Mouse (Mus musculus) cerebellum, adult (tissue): Measurements from ENCODE around the gene Sox18.

ENCODE experiments used
- ATAC-seq: cut with Nextera tagmentation; 2 replicates; pipeline ENCODE4 v1.9.2; 2017; ENCODE audit warnings: mild to moderate bottlenecking, moderate library complexity, mixed read lengths; ENCODE audit not compliant: insufficient number of reproducible peaks, low FRiP score, low TSS enrichment

The Sox18 gene

DNA sequence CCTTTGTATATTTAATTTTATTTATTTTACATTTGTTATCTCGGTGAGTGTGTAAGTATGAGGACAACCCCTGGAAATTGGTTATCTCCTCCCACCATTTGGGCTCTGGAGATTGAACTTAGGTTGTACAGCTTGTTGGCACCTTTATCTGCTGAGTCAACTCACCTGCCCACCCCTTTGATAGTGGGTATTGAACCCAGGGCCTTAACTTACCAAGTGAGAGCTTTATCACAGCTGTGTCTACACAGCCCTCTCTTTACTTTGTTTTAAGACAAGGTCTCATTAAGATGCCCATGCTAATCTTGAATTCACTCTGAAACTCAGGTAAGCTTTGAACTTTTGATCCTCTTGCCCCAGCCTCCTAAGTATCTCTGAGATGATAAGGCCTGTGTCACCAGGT lies 10.5 kb upstream of the Sox18 start:
- ATAC-seq, result no peak

DNA sequence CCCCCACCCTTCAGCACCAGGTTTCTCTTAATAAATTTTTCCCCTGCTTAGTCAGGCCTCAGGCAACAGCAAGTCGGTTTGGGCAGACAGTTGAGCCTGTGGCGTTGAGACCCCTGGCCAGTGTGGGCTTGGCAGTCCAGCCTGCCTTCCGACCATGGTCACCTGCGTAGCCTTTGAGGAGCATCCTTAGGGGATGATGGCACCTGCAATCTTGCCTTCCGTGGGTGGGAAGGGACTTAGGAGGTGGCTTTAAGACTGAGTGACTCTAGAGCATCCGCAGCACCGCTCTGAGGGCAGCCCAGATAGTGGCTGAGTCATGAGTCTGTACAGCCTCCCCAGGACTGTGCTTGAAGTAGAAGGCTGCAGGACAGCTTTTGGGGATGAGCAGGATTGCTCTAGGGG lies 9.3 kb upstream of the Sox18 start:
- peak; percentile 33; the same call in 1 of the 2 replicates for ATAC-seq

DNA sequence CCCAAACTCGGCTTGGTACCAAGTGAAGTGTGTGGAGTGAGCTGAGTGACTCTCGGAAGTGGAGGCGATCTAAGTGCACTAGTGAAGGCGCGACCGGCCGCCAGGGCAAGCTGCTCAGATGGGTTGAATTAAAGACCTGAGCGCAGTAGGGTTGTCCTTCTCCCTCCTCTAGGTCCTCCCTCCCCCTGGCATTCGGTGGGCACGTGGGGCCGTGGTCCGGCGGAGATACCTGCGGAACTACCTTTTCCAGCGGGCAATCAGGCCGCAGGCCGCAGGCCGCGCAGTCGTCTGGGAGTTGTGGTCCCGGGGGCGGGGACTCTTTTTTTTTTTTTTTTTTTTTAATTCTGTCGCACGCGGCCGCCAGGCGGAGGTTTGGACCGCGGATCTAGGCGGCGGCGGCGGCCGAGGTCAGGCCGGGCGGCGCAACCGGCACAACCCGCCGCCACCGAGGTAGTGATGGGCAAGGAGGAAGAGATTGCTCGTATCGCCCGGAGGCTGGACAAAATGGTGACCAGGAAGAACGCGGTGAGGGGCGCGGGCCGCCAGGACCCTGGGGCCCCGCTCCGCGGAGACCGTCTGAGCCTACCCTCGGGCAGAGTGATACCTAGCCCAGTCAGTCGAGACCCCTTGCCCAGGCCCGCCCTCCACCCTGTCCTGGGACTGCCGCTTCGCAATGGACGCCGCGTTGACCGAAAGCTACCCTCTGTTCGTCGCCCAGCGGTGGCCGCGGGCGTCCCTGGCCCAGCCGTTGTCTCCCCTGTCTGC lies 8.7 kb upstream of the Sox18 start, which contains the start of gene Tcea2:
Gene Tcea2, plus strand, starts transcription at position 360 of the 765 bp plus-strand sequence.
- peak; percentile 61 for ATAC-seq

DNA sequence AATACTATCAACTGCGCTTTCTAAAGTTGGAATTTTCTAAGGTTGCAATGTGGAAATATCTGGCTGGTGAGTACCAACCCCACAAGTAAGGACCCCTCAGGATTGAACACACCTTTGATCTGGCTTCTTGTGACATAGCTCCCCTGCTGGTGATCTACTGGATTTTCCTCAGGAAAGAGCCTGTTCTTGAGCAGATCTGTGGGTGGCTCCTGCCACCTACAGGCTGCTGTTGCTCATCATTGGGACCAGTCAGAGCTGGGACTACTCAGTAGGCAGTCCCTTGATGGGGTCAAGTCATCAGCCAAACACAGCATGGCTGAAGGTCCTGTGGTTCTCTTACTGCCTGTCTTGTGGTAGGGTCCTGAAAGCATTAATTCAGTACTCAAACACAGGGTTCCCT lies 7.3 kb upstream of the Sox18 start:
- peak; percentile 36; the same call in 1 of the 2 replicates for ATAC-seq

DNA sequence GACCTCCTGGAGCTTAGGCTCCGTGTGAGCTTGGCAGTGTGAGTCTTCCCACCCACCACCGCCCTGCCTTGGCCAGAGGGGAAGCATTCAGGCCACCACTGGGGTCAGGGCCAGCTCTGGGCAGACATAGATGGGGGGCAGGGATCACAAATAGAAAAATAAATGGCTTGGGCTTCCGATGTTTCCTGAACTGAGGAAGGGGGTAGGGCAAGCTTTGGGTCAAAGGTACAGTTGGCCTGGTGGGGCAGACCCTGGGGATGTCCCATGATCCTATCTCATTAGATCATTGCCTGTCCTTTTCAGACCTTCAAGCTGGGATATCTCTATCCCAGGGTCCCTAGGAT lies 6.3 kb upstream of the Sox18 start:
- no peak for ATAC-seq

DNA sequence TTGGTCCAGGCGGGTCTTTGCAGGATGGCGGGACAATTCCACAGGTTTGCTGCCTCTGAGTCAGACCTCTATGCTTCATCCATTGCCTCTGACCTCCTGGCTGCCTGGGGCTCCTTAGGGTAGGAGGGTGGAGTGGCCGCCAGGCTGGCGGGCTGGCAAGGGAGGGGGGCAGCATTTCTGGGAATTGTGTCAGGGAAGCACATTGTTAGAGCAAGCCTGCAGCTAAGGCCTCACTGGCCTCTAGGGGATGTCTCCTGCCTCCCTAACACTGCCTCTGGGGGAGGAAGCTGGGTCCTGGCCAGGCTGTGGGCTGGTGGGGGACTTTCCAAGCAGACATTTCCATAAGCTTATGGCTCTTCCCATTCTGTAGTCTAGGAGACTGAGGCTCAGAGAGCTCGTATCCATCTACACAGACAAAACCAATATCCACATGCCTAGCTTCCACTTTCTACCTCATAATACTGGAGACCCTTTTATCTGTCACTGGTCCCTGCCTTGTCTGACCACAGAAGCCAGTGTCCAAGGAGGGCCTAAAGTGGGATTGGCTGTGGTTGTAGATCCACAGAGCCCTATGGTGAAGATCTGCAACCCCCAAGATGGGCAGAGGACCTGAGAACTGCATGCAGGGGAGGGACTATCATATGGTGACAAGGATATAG lies 5.8 kb upstream of the Sox18 start:
- no peak for ATAC-seq

DNA sequence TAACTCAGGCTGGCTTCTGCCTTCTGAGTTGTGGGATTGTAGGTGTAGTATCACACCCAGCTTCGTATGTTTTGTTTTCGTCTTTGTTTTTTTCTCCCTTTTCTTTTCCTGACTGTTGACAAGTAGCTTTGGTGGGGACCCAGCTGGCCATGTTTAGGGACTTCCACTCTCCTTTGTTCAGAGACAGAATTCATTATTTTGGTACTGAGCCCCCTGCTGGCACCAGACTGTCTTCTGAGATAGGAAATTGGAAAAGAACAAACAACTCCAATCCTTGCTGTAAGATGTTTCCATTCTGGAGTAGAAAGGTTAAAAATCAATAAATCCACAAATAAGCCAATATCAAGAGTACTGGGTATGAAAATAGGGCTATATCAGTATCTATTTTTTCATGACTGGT lies 5.0 kb upstream of the Sox18 start:
- ATAC-seq, result no peak

DNA sequence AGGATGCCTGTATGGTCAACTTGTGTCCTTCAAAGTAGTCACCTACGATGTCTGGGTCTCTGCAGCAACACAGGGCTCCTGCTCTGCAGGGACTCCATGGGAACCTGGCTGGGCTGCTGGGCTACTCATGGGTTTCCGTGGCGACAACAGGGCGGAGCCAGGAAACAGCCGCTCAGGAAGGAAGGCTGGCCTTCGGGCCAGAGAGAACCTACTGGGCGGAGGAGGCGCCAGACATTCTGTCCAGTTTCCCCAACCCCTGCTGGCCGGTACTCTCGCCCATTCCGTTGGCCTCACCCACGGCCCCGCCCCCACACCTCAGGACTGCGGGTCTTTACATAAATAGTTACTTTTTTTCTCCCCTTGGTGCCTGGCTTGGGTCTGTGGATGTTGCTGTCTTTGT lies 4.0 kb upstream of the Sox18 start:
- ATAC-seq, result no peak

DNA sequence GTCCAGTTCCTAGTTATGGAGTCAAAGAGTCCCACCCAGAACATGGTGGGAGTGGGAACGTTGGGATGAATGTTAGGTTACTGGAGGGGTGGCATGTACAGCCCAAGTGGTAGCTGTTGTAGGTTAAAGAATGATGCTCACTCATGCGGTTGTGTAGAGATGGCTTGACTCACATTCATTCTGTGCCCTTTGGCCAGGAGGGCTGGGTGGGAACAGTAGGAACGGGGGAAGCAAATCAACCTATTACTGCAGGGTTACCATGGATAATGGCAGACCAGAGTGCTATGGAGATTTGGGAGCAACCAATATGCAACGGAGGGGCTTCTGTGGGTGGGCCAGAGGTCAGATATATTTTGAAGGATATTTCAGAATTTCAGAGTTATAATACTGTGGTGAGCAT lies 3.5 kb upstream of the Sox18 start:
- no peak for ATAC-seq

DNA sequence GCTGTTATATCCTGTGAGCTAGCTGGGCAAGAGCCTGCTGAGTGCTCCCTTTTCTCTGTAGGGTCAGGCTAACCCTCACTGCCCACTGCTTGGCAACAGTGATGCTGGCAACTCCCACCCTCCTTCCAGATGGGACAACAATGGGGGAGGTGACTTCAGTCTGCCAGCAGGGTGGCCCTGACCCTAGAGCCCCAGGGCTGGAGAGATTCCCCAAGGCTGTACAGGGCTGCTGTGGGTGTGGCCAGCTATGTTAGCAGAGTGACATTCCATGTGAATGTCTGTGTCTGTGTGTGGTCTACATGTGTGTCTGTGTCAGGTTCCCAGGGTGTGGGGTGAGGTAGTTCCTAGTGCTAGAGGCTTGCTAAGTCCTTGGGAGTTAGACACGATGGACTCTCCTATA lies 2.1 kb upstream of the Sox18 start:
- no peak for ATAC-seq

DNA sequence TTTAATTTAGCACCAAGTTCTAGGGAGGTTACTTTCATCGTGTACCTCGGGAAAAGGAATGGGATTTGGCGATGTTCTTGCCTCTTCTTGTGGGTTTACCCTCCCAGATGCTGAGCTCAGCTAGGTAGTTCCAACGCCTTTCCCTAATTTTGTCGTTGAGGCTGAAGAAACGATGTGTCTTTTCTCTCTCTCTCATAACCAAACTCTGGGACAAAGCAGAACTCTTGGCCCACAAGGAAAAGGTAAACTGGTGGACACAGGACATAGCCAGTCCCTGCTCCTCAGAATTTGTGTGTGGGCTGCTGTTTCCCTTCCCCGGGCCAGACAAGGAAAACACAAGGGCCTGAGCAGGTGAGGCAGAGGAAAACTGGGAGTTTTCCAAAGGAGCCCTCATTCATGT lies 544 bp upstream of the Sox18 start:
- ATAC-seq, result no peak

DNA sequence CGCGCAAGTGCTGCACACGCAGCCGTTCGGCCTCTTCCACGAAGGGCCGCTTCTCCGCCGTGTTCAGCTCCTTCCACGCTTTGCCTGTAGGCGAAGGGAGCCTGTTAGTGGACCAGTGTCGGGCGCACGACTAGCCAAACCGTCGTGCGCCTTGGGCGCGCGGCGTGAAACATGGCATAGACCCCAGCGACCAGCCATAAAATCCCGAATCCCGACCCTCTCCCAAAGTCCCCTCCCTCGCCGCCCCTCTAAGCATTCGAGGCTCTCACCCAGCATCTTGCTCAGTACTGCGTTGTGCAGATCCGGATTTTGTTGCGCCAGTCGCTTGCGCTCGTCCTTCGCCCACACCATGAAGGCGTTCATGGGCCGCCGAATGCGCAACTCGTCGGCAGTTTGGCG lies 528 bp downstream of the Sox18 start:
- ATAC-seq, result no peak

DNA sequence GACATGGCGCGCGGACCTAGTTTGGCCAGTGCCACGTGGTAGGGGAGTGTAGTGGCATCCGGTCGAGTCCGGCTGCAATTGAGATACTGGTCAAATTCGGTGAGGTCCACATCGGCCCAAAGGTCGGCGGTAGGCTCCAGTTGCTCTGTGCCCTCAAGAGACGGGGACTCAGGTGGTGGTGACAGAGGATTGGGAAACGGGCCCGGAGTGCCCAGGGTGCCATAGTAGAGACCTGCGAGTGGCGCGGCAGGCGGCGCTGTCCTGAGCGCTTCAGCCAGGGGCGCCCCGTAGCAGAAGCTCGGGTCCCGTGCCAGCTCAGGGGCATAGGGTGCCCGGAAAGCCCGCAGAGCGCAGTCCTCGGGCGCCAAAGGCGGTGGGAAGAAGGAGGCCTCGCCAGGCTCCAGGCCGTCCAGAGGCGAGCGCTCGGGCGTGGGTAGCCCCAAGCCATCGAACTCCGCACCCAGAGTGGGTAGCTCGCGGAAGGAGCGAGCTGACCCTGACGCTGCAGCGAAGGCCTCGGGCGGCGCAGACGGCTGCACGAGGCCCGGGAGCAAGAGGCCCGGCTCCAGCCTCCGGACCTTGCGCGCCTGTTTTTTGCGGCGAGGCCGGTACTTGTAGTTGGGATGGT lies 1.0 kb downstream of the Sox18 start:
- ATAC-seq, result no peak

DNA sequence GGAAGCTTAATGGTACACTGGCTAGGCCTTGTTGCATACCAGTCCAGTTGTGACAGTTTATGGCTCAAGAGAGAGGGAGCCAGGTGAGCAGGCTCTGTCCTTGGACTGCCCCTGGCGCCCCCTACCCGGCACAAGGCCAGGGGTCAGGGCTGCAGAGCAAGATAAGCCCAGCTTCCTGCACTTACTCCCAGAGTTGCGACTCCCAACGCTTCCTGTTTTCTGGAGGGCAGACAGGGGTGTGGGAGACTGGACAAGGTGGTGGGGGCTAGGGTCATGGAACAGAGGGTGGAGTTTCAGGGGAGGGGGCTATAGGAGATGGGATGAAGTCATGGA lies 8.2 kb downstream of the Sox18 start:
- ATAC-seq, result no peak

DNA sequence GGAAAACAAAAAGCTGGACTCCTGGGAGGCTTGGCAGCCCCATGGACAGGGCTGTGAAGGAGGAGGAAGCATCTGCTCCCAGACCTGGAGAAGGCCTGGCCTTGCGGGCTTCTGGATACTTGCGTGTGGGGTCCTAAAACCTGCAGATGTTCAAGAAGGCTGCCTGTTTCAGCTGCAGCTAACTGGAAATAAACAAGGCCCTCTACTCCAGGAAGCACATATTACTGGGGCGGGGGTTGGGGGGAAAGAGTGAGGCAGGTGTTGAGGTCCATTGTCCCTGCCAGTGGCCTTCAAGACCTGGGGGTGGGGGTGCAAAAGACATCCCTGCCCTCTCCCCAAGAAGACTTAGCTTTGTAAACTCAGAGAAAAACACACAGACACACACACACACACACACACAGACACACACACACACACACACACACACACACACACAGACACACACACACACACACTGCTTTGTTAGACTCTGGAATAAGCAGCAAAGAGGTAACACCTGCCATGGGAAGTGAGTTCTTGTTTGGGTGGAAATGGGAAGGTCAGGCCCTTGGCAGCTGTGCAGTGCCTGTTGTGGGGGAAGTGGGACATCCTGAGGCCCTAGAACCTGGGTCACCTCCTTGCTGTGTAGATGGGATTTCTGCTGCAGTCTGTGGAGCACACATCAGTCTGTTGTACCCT lies 8.7 kb downstream of the Sox18 start:
- no peak for ATAC-seq

DNA sequence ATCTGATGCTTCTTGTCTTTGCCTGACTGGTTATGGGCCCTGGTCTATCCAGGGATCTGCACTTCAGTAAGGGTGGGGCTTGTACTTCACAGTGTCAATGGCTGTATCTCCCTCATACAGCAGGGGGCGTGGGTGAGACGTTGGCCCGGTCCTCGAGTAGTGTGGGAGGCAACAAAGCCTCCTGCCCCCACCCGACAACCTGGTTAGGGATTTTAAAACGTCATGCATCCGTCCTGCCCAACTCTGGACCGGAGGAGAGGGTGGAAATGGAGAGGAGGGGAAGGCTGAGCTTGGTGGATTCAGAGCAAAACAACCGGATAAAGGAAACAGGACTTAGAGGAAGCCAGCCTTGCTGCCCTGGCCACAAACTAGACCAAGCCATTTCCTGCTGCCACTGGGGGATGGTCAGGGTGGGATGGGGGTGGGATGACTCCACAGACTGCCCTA lies 11.8 kb downstream of the Sox18 start:
- peak; percentile 72 for ATAC-seq

DNA sequence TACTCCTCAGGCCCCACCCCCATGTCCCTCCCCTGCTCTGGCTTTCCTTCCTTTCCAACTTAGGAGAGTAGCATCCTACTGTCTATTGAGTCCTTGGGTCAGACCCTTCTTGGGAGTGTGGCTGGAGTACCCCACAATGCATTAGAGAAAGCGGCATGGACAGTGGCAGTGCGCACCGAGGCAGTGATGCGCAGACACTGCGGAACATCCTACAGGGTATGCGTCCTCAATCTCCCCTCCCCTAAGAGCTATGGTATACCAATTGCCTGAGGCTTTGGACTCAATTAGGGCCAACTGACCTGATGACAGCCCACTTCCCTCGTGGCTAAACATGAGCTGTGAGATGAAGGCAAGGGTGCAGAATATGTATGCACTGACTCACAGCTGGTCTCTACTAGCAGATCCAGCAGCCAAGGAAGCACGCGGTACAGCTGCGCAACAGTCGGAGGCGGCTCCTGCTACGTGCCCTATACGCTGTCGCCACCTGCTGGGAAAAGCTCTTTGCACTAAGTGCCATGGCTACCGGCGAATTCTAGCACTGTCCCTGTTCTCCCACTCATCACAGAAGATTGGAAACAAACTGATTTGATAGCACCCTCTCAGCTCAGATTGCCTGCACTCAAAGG lies 12.4 kb downstream of the Sox18 start:
- ATAC-seq, result no peak

DNA sequence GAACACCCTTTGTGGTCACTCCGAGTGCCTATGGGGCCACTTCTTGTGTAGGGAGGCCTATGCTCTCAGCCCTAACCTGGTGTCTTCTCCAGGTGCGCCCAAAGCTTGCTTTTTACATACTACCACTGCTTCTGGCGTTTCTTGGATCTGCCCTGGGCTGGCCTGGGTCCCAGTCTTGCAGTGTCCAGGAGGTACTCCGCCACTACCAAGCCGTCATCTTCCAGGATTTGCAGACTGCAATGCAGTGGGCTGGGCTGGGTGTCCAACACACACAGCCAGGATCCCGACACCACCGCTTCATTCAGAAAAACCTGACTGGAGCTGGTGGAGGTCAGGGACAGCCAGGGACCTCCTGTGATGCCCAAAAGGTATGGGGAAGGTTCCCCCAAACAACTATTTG lies 12.9 kb downstream of the Sox18 start:
- ATAC-seq, result no peak

DNA sequence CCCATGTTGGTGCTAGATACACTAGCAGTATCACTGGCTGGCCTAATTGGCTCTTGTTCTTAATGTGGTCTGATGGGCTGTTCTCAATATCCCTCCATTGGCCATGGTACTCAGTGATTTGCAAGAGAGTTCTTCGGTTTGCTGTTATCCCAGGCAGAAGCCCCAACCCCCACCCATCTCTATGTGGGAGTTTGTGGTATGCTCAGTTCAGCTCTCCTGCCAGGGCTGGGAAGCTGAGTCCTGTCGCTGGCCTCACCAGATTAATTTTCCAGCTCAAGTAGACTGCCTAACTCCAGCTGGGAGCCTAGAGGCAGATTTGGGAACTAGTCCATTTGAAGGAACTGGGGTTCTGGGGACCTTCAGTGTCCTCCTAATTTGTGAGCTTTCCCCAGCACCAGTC lies 14.0 kb downstream of the Sox18 start:
- no peak for ATAC-seq

DNA sequence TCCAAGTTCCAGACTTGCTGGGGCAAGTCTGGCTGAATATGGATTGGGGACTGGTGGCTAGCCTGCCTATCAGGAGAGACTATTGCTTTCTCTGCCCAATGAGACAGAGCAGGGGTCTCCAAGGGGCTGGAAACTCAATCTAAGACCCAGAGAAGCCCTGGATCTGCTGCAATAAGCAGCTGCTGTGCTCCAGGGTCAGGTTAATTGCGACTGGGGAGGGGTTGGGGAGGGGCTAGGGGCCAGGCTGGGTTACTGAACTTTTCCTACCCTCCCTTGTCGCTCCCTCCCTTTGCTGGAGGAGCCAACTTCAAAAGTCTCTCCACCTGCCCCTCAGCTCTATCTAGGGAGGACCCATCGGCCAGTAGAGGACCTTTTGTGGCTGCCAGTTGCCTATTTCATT lies 14.7 kb downstream of the Sox18 start, which contains the start of gene Gm29797:
Gene Gm29797, plus strand, starts transcription at position 301 of the 400 bp plus-strand sequence.
- no peak for ATAC-seq

DNA sequence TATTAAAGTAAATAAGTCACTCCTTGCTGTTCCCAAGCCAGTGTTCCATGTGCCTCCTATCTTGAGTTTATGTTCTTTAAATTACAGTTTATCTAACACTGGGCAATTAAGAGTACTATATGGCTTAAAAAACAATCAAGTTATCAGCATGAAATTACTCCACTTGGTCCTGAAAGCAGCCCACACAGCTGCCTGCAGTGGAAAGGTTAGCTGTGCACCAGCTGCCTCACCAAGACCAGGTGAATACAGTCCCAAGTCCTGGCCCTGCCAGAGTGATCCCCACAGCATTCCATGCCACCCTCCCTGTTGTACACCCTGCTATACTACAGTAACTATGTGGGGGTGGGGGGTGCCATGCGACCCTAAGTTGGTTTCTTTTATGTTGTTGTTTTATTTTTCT lies 17.9 kb downstream of the Sox18 start:
- ATAC-seq, result no peak
